Mouse (Mus musculus) lung, adult 2 months (tissue): ENCODE measurements around the gene Kctd15.

ENCODE experiments used
- CTCF ChIP-seq: fragments of 200-500 bp; IDR thresholded peaks from 2 replicates; pipeline ENCODE4 v1.5.1; 2011; ENCODE audit warnings: mild to moderate bottlenecking, low read length, control low read depth; ENCODE audit not compliant: insufficient read depth
- POLR2A ChIP-seq: fragments of 200-500 bp; IDR thresholded peaks from 2 replicates; pipeline ENCODE4 v1.6.1; 2011; ENCODE audit warnings: low read depth, mild to moderate bottlenecking, control low read depth, low read length, borderline replicate concordance; ENCODE audit errors: extremely low read depth

DNA sequence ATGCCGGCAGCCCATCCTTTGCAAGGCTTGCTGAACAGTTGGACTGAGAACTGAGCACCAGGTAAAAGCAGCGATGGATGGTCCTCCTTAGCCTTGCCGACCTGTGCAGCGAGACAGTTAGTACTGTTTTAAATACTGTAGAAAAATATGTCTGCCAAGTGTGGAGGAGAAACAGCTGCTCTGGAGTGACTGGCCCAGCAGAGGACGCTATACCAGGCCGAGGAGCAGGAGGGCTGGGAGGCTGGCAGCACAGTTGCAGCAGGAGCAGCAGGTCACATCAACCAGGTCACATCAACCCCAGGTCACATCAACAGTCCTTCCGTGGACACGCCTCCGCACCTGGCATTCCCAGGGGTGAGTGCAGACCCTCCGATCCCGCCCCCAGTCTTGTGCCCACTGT, 16.7 kb downstream of the Kctd15 start:
- TF ChIP-seq CTCF, result no peak
- no peak for TF ChIP-seq POLR2A
